Mouse (Mus musculus) mouse embryonic stem cell (cell line): ENCODE results near the gene Cryaa.

Source experiments
- in situ Hi-C, 2 experiments: fragments of 300-500 bp; cut with MboI; formaldehyde crosslinking; loops; 1 replicate in 1 of 2; 3 replicates in 1 of 2; pipeline ENCODE4 v1.14.3; 2019 to 2020; ENCODE audit warnings: low sequenced_read_pairs in 2 of 2, low pct_unique_long_range_greater_than_20kb in 1 of 2, mixed read lengths in 1 of 2; ENCODE audit not compliant: unreplicated experiment in 1 of 2

The Cryaa gene

GRCm38 (mm10) chr17:31657141-31657983, 20.2 kb upstream of the Cryaa start:
- in situ Hi-C loops, result loop anchor here in 1 of 2 experiments (25.0 kb wide), 1 partner anchor 320 kb away; no protein-coding TSS in a partner anchor

- in situ Hi-C loops, result loop anchor here in 1 of 2 experiments (25.0 kb wide), 1 partner anchor 321 kb away; no protein-coding TSS in a partner anchor
Measured at GRCm38 (mm10) chr17:31658136-31658467, 19.5 kb upstream of the Cryaa start.

GRCm38 (mm10) chr17:31658468-31659185, 19.0 kb upstream of the Cryaa start, which contains the start of gene U2af1:
TSS of gene U2af1 (minus strand) at chr17:31658892.
- in situ Hi-C loops, result loop anchor here in 1 of 2 experiments (25.0 kb wide), 1 partner anchor 321 kb away; no protein-coding TSS in a partner anchor

GRCm38 (mm10) chr17:31660661-31661250, 16.9 kb upstream of the Cryaa start:
- in situ Hi-C loops, result loop anchor here in 1 of 2 experiments (25.0 kb wide), 1 partner anchor 323 kb away; no protein-coding TSS in a partner anchor

GRCm38 (mm10) chr17:31662855-31663254, 14.8 kb upstream of the Cryaa start:
- in situ Hi-C loops, result loop anchor here in 1 of 2 experiments (25.0 kb wide), 1 partner anchor 326 kb away; no protein-coding TSS in a partner anchor

- in situ Hi-C loops, result loop anchor here in 1 of 2 experiments (25.0 kb wide), 1 partner anchor 327 kb away; no protein-coding TSS in a partner anchor
Measured at GRCm38 (mm10) chr17:31664760-31665159, 12.8 kb upstream of the Cryaa start.

GRCm38 (mm10) chr17:31668306-31668705, 9.3 kb upstream of the Cryaa start:
- in situ Hi-C loops, result loop anchor here in 1 of 2 experiments (25.0 kb wide), 1 partner anchor 331 kb away; no protein-coding TSS in a partner anchor

GRCm38 (mm10) chr17:31670163-31670562, 7.4 kb upstream of the Cryaa start:
- in situ Hi-C loops, result loop anchor here in 1 of 2 experiments (25.0 kb wide), 1 partner anchor 333 kb away; no protein-coding TSS in a partner anchor

- in situ Hi-C loops, result loop anchor here in 1 of 2 experiments (25.0 kb wide), 1 partner anchor 334 kb away; no protein-coding TSS in a partner anchor
Measured at GRCm38 (mm10) chr17:31671698-31672097, 5.9 kb upstream of the Cryaa start.

- in situ Hi-C loops, result loop anchor here in 1 of 2 experiments (25.0 kb wide), 1 partner anchor 335 kb away; no protein-coding TSS in a partner anchor
Measured at GRCm38 (mm10) chr17:31672279-31672678, 5.3 kb upstream of the Cryaa start.

GRCm38 (mm10) chr17:31674426-31674825, 3.2 kb upstream of the Cryaa start:
- in situ Hi-C loops, result loop anchor here in 1 of 2 experiments (25.0 kb wide), 1 partner anchor 337 kb away; no protein-coding TSS in a partner anchor

GRCm38 (mm10) chr17:31680450-31680849, 2.8 kb downstream of the Cryaa start:
- in situ Hi-C loops, result no loop called here

GRCm38 (mm10) chr17:31685514-31686224, 8.1 kb downstream of the Cryaa start:
- in situ Hi-C loops, result no loop called here

- in situ Hi-C loops, result no loop called here
Measured at GRCm38 (mm10) chr17:31686225-31686564, 8.6 kb downstream of the Cryaa start.

GRCm38 (mm10) chr17:31688112-31688511, 10.5 kb downstream of the Cryaa start:
- in situ Hi-C loops, result no loop called here

GRCm38 (mm10) chr17:31689606-31690005, 12.0 kb downstream of the Cryaa start:
- in situ Hi-C loops, result loop anchor here (10.0 kb wide), 2 partner anchors 165 to 185 kb away; partner anchors contain the start of gene Sik1 (in 1 of the 2)

GRCm38 (mm10) chr17:31692918-31693317, 15.3 kb downstream of the Cryaa start:
- in situ Hi-C loops, result loop anchor here (10.0 kb wide), 2 partner anchors 162 to 182 kb away; partner anchors contain the start of gene Sik1 (in 1 of the 2)
